Mouse (Mus musculus) layer of hippocampus, postnatal 25 days (tissue): Measurements from ENCODE around the gene Gm45713. TPM values are rescaled to one million over a fixed set of nuclear protein-coding genes. Genes with fewer than 3 reads are reported as not detected.

ENCODE experiments used
- DNase-seq, 2 experiments: peaks; one replicate each; pipeline ENCODE4 v3.0.0; 2022; ENCODE audit warnings: mixed read lengths in 2 of 2, low spot score in 1 of 2; ENCODE audit errors: extremely low spot score in 1 of 2
- total RNA-seq, 2 experiments: library from RNA; stranded (reverse); gene quantifications; 2 replicates each; pipeline ENCODE4 v1.2.3; 2021

Gene Gm45713
- total RNA-seq, 2 experiments from 2014 or later = not detected

DNA sequence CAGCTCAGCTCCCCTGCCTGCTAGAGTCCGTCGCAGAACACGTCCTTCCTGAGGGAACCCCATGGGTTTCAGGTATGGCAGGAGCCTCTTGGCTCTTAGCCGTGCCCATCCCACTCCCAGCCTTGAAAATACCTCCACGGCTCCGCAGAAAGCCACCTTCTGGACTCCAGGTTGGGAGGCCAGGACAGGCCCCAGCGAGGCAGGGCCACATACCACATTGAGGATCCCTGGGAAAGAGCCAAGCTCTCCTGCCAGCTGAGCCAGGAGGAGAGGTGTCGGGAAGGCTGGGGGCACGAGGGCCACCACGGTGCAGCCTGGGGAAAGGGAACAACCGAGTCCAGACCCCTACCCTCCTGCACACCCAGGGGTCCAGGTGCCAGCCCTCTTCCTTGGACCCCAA is 11.2 kb upstream of the Gm45713 start:
- no peak for DNase-seq

DNA sequence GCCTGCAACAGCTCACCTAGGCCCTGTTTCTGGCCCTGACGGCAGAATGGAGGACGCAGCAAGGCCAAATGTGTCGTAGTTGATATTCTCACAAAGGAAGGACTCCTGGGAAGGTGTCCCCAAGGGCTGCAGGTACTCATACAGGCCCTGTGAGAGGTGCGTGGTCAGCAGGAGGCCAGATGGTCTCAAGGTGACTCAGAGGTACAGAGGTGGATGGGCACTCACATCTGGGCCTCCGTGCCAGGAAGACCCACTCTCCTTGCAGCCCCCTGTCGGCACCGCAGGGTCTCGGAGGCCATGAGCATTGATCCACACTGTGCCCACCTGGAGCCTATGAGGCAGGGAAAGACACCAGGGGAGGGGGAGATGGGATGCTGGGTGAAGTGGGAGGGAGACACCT is 9.4 kb upstream of the Gm45713 start:
- no peak for DNase-seq

DNA sequence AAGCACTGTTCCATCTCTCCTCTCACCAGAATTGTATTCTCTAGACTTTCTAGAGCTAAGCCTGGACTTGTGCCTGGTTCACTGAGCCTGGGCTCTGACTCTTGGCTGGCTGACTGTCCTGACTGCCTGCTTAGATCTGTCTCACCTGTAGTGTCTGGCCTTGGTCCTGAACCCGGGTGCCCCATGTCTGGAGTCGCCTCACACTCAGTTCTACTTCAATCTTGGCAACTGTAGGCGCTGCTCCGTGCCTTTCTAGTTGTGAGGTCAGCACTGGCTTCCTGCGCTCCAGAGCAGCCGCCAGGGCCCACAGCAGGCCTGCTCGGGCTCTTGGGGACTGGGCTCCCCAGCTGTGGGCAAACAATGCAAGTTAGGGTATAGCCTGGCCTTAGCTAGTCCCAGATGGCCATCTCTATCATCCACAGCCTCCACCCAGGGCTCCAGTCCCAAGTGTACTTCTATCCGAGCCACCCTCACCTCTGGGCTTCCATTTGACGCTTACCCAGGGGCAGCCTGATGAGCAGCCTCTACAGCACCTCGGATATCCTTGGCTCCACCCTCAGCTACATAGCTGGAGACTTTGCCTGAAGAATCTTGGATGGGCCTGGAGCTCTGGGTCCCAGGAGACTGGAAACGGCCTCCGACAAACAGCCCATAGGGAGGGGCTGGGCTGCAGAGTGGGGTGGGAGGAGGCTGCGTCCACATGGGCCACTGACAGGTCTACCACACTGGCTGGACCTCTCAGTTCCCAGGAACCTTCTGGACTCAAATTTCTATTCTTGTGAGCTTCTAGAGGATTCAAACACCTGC is 8.5 kb upstream of the Gm45713 start:
- no peak for DNase-seq

DNA sequence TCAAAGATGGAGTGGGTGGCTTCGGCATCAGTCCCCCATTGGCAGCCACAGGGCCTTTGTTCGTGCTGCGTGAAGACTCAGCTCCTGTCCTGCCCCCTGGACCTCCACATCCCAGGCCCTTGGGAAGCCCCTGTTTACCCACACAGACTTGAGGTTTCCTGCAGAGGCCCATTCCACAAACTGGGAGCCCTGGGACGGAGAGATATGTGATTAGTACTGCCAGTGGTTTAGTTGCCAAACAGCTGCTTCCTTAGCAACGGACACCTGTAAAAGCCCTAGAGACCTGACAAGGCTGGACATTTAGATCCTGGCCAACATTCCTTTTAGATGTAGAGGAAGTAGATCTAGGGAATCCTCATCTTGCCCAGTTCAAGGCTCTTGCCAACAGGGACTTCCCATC is 5.9 kb upstream of the Gm45713 start:
- no peak for DNase-seq

DNA sequence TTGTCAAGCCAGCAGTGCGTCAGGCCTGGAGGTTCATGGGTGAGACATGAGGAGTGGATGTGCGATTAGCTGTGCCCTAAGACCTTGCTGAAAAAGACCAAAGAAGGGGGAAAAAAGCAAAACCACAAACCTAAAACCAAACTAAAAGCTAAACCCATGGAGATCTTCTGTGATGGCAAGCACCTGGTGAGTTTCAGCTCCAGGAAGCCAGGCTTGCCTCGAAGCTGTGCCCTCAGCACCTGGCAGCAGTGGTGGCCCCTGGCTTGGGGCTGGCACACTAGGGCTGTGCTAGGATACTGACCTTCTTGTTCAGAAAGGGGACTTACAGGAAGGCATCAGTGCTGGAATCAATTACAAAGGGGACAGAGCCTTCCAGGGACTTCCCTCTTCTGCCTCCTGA is 5.3 kb upstream of the Gm45713 start:
- DNase-seq = no peak

DNA sequence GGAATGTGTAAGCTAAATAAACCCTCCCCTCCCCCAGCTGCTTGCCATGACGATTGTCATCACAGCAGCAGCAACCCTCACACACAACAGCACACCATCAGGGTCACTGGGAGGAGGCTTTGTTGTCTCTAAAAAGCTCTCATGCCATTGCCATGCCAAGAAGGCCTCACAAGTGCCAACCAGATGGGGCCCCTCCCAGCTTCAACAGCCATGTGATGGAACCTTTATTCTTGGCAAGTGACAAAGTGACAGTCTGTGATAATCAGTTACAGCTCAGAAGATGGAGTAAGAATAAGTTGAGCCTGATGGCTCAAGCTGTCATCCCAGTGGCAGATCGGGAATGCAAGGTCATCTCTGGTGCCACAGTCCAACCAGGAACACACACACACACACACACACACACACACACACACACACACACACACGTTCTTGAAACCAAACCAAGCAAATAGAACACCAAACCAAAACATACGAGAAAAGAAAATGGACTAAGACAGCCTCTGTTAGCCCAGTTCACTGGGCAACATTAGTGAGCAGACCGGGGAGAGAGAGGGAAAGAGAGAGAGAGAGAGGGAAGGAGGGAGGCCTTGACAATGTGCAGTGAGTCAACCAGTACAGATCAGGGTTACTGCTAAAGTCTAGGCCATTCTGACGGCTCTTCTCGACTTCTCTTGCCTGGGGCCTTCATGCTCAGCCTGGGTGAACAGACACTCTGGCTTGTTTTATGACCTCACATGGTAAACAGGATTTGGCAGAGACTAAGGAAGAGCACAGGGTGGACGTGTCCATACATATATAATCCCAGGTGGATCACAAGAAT is 4.1 kb upstream of the Gm45713 start:
- DNase-seq = no peak

DNA sequence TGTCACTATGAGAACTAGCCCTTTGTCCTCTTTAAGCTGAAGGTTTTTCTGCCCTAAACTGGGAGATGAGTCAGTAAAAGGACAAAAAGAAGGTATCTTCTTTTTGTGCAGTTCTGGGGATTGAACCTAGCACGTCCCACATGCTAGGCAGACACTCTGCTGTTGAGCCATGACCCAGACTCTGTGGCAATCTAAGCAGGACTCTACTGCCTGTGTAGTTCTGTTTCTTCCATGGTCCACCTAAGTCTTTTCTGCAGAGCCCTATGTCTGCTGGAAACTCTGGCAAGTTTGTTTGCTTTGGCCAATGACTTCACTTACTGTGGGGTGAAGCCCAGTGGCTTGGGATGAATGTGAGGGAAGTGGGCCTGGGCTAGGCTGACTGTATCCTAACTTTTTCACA is 2.4 kb upstream of the Gm45713 start:
- DNase-seq = no peak

DNA sequence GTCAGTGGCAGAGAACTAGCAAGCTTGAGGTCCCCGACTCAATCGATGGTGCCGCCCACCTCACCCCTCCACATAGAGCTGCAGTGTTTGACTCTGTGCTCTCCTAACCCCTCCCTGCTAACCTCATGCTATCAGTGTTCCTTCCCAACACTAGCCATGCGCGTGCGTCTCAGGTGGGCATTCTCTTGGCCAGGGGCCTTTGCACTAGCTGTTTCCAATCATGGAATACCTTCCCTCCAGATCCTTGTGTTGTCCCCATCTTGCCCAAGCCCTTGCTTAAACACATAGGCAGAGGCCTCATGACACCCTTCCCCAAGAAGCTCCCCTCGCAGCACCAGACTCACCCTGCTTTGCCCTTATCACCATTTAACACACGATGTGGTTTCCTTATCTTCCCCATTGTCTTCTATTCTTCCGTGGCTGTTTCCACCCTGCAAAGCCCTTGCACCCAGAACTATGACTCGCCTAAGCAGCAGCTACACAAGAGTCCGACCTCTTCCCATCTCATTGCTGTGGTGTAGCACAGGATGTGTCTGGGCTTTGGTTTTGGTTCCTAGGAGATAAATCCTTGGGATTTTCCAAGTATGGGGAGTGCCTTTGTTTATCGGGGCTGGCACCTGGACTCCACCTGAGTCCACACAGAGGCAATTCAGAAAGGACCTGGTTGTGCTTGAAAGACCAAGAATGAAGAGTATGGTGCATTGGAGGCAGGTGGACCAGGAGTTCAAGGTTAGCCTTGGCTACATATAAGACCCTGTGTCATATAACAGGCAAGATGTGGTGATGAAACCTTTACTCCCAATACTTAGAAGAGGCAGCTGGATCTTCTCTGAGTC is 1.4 kb upstream of the Gm45713 start:
- DNase-seq = no peak

DNA sequence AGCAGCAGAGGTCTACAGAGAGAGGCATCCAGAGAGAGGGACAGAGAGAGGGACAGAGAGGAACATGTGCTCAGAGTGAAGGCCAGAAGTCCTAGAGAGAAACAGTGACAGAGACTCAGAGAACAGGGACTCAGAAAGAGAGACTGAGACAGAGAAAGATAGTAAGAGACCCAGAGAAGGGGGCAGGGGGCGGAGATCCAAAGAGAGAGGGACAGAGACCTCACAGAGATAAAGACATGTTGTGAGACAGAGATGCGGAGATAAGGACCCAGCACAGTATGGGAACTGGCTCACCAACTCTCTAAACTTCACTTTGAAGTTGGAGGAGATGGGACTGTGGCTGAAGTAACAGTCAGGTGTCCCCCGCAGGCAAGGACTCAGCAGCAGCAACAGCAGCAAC is 661 bp downstream of the Gm45713 start:
- no peak for DNase-seq

DNA sequence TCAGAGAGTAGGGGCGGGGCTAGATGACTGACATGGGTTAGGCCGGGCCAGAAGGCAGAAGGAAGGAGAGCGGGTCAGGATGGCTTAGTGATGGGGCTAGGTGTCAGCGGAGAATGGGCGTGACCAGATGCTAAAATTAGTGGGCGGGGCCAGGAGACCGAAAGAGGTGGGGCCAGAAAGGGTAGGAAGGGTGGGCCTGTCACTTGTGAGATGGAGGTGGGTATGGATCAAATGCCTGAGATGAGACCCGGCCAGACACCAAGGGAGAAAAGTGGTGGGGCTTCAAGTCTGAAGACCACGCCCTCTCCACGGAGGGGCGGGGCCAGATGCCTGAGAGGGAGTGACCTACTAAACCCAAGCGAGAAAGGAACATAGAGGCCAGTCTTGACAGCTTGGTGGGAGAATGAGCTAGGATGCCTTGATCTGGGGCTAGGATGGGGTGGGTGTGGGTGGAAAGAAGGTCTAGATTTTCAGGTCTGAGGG is 1.4 kb downstream of the Gm45713 start:
- DNase-seq = no peak

DNA sequence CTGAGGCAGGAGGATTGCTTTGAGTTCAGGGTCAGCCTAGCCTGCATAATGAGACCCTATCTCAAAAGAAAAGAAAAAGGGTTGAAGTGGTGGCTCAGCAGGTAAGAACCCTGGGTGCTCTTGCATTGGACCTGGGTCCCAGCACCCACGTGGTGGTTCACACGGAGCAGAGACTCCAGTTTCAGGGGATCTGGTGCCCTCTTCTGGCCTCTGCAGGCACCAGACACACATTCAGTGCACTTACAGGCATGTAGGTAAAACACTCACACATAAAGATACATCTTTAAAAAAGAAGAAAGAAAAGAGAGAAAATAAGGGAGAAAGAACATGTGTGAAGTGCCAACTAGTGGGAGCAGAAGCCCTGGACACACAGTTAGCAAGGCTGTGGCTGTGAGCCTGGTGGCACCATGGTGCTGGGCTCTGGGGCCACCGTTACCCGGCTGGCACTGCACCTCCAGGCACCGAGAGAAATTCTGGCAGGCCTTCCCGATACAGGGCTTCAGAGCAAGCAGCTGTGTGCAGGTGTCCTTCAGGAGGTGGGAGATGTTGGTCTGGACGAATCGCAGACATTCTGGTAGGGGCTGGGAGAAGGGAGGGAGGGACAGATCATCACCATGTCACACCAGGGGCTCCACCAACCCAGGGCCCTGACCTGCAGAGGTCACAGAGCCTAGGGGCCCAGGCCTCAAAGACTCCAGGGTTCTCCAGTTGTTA is 2.4 kb downstream of the Gm45713 start:
- no peak for DNase-seq

DNA sequence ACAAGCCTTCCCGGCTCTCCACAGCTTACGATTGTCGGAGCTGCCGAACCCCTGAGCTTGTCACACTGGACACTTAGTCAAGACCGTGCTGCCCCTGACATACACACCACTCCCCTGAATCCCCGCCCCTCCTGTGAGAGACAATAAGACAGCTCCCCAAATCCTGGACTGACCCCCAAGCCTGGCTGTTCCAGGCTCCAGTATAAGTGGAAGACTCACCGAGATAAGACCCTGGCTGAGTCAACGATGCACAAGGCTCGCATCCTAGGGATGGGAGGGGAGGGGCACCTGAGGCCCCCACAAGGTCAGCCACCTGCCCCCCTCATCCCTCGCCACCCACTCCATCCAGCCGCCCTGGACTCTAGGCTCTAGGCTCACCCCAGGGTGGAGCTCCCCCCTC is 4.2 kb downstream of the Gm45713 start:
- DNase-seq = no peak

DNA sequence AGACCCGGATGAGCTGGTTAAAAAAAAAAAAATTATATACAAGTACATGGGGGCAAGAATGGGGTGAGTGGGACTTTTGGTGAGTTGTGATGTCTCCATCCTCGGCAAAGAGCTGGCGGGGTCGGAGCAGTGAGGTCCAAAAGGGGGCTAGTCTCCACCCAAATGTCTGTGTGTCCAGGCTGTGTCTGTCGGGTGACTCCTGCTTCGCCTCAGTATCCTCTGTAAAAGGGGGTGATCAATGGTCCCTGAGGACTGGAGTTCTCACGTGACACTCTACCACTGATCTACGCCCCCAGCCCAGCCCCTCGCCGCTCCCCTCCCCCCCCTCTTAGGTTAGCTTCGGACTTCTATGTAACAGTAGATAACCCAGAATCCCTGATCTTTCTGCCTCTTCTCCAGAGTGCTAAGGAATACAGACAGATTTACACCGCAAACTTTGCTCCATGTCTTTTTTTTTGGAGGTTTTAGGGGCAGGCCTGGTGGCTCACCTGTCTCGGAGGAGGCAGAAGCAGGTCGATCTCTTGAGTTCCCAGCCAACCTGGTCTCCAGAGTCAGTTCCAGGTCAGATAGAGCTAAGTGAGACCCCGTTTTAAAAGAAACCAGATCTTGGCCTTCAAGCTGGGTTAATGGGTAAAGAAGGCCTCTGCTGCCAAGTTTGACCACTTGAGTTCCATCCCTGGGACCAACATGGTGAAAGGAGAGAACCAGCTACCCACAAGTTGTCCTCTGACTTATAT is 6.1 kb downstream of the Gm45713 start:
- DNase-seq = no peak

DNA sequence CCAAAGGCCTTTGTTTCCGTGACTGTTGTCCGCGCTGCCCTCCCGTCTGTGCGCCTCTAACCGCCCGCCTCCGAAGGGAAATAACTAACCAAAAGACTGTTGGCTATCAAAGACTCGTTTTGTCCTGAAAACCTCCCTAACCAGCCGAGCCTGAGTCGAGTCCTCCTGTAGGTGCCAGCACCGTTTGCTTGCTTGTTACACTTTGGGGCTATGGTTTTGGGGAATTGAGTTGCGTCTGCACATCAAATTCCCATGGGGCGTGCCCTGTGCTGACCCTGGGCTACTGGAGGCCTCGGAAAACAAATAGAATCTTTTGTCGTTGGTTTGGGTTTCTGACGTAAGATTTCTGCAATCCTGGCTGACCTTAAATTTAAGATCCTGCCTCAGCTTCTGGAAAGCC is 6.7 kb downstream of the Gm45713 start:
- DNase-seq = no peak

DNA sequence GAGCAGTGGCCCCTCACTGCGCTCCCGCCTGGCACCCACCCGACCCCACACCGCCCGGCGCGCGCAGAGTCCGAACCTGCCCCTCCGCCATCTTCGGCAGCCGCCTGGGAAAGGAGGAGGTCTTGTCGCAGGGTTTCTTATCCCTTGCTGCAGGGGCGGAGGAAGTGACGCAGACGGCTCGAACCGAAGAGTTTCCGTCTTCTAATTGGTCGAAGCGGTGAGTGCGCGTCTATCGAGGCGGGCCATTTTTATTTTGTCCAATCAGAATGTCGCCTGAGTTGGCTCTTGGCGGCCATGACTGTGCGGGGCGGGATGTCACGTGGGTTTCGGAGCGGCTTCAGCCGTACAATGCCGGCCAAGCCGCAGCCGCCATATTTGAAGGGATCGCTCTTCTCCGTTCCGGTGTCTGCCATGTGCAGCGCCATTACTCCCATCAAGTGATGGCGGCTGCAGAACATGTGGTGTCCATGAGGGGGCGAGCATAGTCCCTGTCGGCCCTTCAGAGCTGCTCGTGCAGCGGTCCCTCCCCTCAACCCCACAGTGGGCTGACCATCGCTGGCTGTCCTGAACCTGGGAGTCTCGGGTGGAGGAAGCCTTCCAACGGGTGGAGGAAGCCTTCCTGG is 7.3 kb downstream of the Gm45713 start, which contains the start of gene Rpl13a:
TSS of gene Rpl13a (minus strand) at position 138 of the 623 bp plus-strand sequence.
- DNase-seq = peak; percentile 90 to 93

DNA sequence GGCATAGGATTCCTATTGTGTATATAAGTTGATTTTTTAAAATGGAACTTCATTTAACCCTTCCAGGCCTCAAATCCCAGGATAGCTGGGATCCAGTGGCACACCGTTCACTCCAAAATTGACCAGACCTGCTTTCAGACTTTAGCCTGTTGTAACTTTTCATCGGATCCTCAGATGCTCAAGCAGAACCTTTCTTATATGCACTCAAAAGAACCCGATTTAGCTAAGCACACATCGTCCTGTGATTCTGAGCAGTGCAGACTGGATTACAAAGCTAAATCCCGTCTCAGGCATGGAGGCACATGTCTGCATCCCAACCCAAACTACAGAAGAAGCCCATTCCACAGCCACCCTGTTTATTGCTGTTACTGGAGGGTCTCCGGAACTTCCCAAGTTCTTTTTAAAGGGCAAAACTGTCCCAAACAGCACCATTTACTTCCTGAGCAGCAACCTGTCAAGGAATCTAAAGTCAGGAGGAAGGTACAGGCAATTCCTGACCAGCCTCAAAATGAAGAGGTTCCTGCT is 8.3 kb downstream of the Gm45713 start:
- DNase-seq = no peak

DNA sequence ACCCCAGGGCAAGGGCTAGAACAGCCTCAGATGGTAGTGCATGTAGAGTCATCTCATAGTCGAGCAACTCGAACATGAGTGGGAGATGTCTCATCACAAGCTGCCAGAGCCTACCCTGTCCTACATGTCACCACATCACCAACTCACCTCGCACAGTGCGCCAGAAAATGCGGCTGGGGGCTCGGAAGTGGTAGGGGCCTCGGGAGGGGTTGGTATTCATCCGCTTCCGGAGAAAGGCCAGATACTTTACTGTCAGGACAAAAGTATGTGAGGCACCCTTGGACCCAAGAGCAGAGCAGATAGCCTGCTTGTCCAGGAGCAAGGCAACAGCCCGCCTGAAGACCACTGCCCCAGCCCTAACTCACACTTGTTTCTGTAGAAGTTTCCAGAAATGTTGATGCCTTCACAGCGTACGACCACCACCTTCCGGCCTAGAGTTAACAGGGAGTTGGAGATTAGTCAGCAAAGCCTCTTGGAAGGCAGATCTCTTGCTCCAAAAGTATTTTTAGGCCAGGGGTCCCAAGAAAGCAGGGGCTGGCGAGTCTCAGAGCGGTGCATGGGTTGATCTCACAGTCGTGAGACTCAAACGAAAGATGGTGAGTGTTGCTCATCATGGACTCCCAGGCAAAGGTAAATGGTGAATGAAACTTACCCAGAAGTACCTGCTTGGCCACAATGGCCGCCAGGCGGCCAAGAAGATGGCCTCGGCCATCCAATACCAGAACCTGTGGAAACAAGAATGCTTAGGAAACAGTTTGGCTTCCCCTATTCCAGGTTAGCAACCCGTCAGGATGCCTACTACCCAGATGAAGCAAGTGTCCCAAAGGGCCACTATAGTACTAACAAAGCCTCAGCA is 9.0 kb downstream of the Gm45713 start:
- DNase-seq = no peak
